Mouse (Mus musculus) CD4-positive, CD25-positive, alpha-beta regulatory T cell, adult 9 weeks (primary cell): Measurements from ENCODE around the gene Foxj3. TPM values are rescaled to one million over a fixed set of nuclear protein-coding genes. Genes with fewer than 3 reads are reported as not detected.

Source experiments
- polyA plus RNA-seq: library from polyadenylated mRNA; unstranded; fragments of 100-300 nt; shearing (Covaris generic); gene quantifications from one replicate; pipeline ENCODE4 v1.2.1, GENCODE M21; 2017

Gene Foxj3
- polyA plus RNA-seq = 11.4 TPM

GRCm38 (mm10) chr4:119536615-119537014, at the start of gene Foxj3:
Gene Foxj3, plus strand, starts transcription at chr4:119537004.

GRCm38 (mm10) chr4:119492291-119492932, 44.4 kb upstream of the Foxj3 start, which contains the start of gene Rimkla:
Gene Rimkla, minus strand, starts transcription at chr4:119492628.

GRCm38 (mm10) chr4:119539031-119539824, 2.4 kb downstream of the Foxj3 start, which contains the start of gene Frg2f1:
Gene Frg2f1, minus strand, starts transcription at chr4:119539529.

GRCm38 (mm10) chr4:119637176-119637845, 100.5 kb downstream of the Foxj3 start, which contains the start of gene Guca2a:
Gene Guca2a, plus strand, starts transcription at chr4:119637704.

GRCm38 (mm10) chr4:119658731-119659130, 121.9 kb downstream of the Foxj3 start, which contains the start of gene Guca2b:
Gene Guca2b, minus strand, starts transcription at chr4:119658954.

Other genes starting within 250 kb of the Foxj3 start
- gene Ybx1, start 242.4 kb upstream of the Foxj3 start, polyA plus RNA-seq = 57.1 TPM
- gene Ppih, start 216.5 kb upstream of the Foxj3 start, polyA plus RNA-seq = 49.7 TPM
- 15.1 TPM for gene Ccdc30, start 121.5 kb upstream of the Foxj3 start, polyA plus RNA-seq
- gene Ppcs, start 114.6 kb upstream of the Foxj3 start, polyA plus RNA-seq = 48.4 TPM
- gene Zmynd12, start 114.2 kb upstream of the Foxj3 start, polyA plus RNA-seq = 0.62 TPM
- 0.15 TPM for gene Rimkla, start 44.4 kb upstream of the Foxj3 start, polyA plus RNA-seq
- gene Frg2f1, start 2.5 kb downstream of the Foxj3 start, polyA plus RNA-seq = 1.4 TPM
- gene Guca2a, start 100.7 kb downstream of the Foxj3 start, polyA plus RNA-seq = not detected
- not detected for gene Guca2b, start 122.0 kb downstream of the Foxj3 start, polyA plus RNA-seq
- 35.5 TPM for gene Hivep3, start 196.8 kb downstream of the Foxj3 start, polyA plus RNA-seq